Comparison of ENCODE assay signal across 14 mouse cellular contexts in genomic region chr17:50071602-50071988, GRCm38 (mm10).
DNase-seq lines count a peak whose midpoint lies in the region; ATAC-seq and TF ChIP-seq lines count a peak whose summit lies in the region.
"Had no signal": no experiment of that assay in that cellular context is flagged by ENCODE, and none has a peak within 500 bp of the region (broad histone marks: within the 10 kb centered on the region; RNA-seq: fewer than 3 reads in every experiment).

No protein-coding gene starts in this region.

- H3K4me2 ChIP-seq in liver, embryonic 11.5 days: peak overlapping the region; percentile 29; the same call in 1 of the 2 replicates
- no peak overlapping the region for H3K4me2 ChIP-seq in hindbrain, embryonic 13.5 days
- H3K4me2 ChIP-seq: embryonic facial prominence, embryonic 12.5 days; lung, embryonic 14.5 days had no signal

- no peak for TF ChIP-seq POLR2A in cerebellum, adult 2 months (IDR thresholded peaks at IDR 0.05; ENCODE audit: borderline replicate concordance, insufficient read depth, low read length)

- ATAC-seq in liver, embryonic 11.5 days (replicated peaks; ENCODE audit: low FRiP score): peak; percentile 72
- ATAC-seq in hindbrain, embryonic 13.5 days (ENCODE audit: low FRiP score): no peak

- TF ChIP-seq CTCF in cerebellum, adult 2 months (IDR thresholded peaks at IDR 0.05; ENCODE audit: borderline replicate concordance, insufficient read depth, low read depth, low read length): no peak

- H3K4me3 ChIP-seq in liver, embryonic 11.5 days (ENCODE audit: low read depth, low read length): no peak overlapping the region
- no peak overlapping the region for H3K4me3 ChIP-seq in hindbrain, embryonic 13.5 days
- H3K4me3 ChIP-seq in cerebellum, adult 2 months (replicated peaks; ENCODE audit: insufficient read depth, low read depth, low read length): no peak overlapping the region
- H3K4me3 ChIP-seq: embryonic facial prominence, embryonic 12.5 days; gastrocnemius, adult 2 months had no signal

- 39% methylated on average over 6 of the region's 6 CpGs for WGBS in liver, embryonic 11.5 days
- WGBS in hindbrain, embryonic 13.5 days: 88% methylated on average over 6 of the region's 6 CpGs
- 88% methylated on average over 6 of the region's 6 CpGs for WGBS in cerebellum, adult 2 months

- H3K27me3 ChIP-seq in liver, embryonic 11.5 days (replicated peaks; ENCODE audit: control insufficient read depth, insufficient read depth, low read length): no peaks in the 10 kb centered on the region
- no peaks in the 10 kb centered on the region for H3K27me3 ChIP-seq in hindbrain, embryonic 13.5 days
- H3K27me3 ChIP-seq in cerebellum, adult 2 months (ENCODE audit: control insufficient read depth, insufficient read depth, low read length): no peaks in the 10 kb centered on the region
- H3K27me3 ChIP-seq: embryonic facial prominence, embryonic 12.5 days had no signal

- H3K4me1 ChIP-seq in liver, embryonic 11.5 days (replicated peaks; ENCODE audit: control insufficient read depth, insufficient read depth, low read length): peaks cover 24% of the 10 kb centered on the region
- H3K4me1 ChIP-seq in hindbrain, embryonic 13.5 days (replicated peaks): no peaks in the 10 kb centered on the region
- H3K4me1 ChIP-seq in cerebellum, adult 2 months (ENCODE audit: control insufficient read depth, insufficient read depth, low read length): no peaks in the 10 kb centered on the region
- H3K4me1 ChIP-seq: embryonic facial prominence, embryonic 12.5 days had no signal

- H3K9me3 ChIP-seq in liver, embryonic 11.5 days (ENCODE audit: control insufficient read depth, low read length): no peaks in the 10 kb centered on the region
- no peaks in the 10 kb centered on the region for H3K9me3 ChIP-seq in hindbrain, embryonic 13.5 days
- H3K9me3 ChIP-seq: embryonic facial prominence, embryonic 12.5 days had no signal

- peak overlapping the region; percentile 37; the same call in 1 of the 2 replicates for H3K9ac ChIP-seq in liver, embryonic 11.5 days (ENCODE audit: low read depth, low read length)
- H3K9ac ChIP-seq in hindbrain, embryonic 13.5 days: no peak overlapping the region
- H3K9ac ChIP-seq: embryonic facial prominence, embryonic 12.5 days; lung, embryonic 14.5 days had no signal

- DNase-seq in 416B (ENCODE audit: low read depth) (peak; percentile 98), MEL-GATA-1-ER (ENCODE audit: extremely low read depth, low read depth) (peak; percentile 94)
- DNase-seq in liver, embryonic 11.5 days (ENCODE audit: low spot score): peak; percentile 49
- DNase-seq in naive thymus-derived CD4-positive, alpha-beta T cell, adult 2 months (ENCODE audit: low read depth): peak; percentile 52
- DNase-seq in left cerebral cortex, postnatal 10 days (ENCODE audit: extremely low spot score in 1 of 2, low spot score in 2 of 2): no peak
- no peak for DNase-seq in adrenal gland, adult 8-10 months
- DNase-seq in cerebellum, adult 2 months: no peak
- DNase-seq: gastrocnemius, adult 2 months; heart, postnatal 14 days; kidney, postnatal 4 days; lung, embryonic 14.5 days had no signal

- H3K36me3 ChIP-seq in liver, embryonic 11.5 days (ENCODE audit: control insufficient read depth, insufficient read depth, low read length): no peaks in the 10 kb centered on the region
- H3K36me3 ChIP-seq in hindbrain, embryonic 13.5 days: no peaks in the 10 kb centered on the region
- H3K36me3 ChIP-seq: embryonic facial prominence, embryonic 12.5 days; G1E had no signal

- H3K27ac ChIP-seq in liver, embryonic 11.5 days (ENCODE audit: low read depth, low read length): peak overlapping the region; percentile 95
- no peak overlapping the region for H3K27ac ChIP-seq in hindbrain, embryonic 13.5 days
- H3K27ac ChIP-seq in cerebellum, adult 2 months (ENCODE audit: insufficient read depth, low read length): no peak overlapping the region
- H3K27ac ChIP-seq: embryonic facial prominence, embryonic 12.5 days; gastrocnemius, adult 2 months had no signal

- intact Hi-C loops in left cerebral cortex, postnatal 10 days (cut with DNase I): no loop called here

Comparison
In these comparisons a context has a peak if more than half of its experiments do, and no peak if none do; other contexts are left out.
1. DNase-seq: peak in 416B (single experiment), MEL-GATA-1-ER (single experiment), liver, embryonic 11.5 days (single experiment) and naive thymus-derived CD4-positive, alpha-beta T cell, adult 2 months (single experiment); none in left cerebral cortex, postnatal 10 days (0 of 2), adrenal gland, adult 8-10 months (single experiment) and cerebellum, adult 2 months (0 of 2).